Mouse (Mus musculus) embryo, embryonic 11.5 days (tissue): ENCODE measurements at regions not wholly inside any gene's neighbourhood (a gene's known extent, or its start where the extent isn't known, plus 50 kb on each side); places are given as distances from the start of the nearest gene placed in this dataset.
"Not testable (repeated sequence)": the region's sequence is repeated elsewhere in the genome, so short reads cannot be mapped to it uniquely, and the experiment has no call there.

Experiments used
- DNase-seq: peaks from one replicate; pipeline ENCODE4 v3.0.0-alpha.2; 2012; ENCODE audit warnings: low read depth, low spot score

GRCm38 (mm10) chr5:129353549-129353948, 147.5 kb upstream of the Sfswap start:
- no peak for DNase-seq

GRCm38 (mm10) chr5:129354877-129355276, 146.1 kb upstream of the Sfswap start:
- DNase-seq: no peak

- no peak for DNase-seq
These were observed 139.5 kb upstream of the Sfswap start for GRCm38 (mm10) chr5:129361527-129361926.

GRCm38 (mm10) chr5:129363189-129363588, 137.8 kb upstream of the Sfswap start:
- no peak for DNase-seq

GRCm38 (mm10) chr5:129365026-129365425, 136.0 kb upstream of the Sfswap start:
- no peak for DNase-seq

- no peak for DNase-seq
These were observed 133.8 kb upstream of the Sfswap start for GRCm38 (mm10) chr5:129367266-129367665.

GRCm38 (mm10) chr5:129380861-129381260, 120.2 kb upstream of the Sfswap start:
- no peak for DNase-seq

GRCm38 (mm10) chr5:129384976-129385375, 116.0 kb upstream of the Sfswap start:
- DNase-seq: no peak

- not testable (repeated sequence) for DNase-seq
These were observed 114.9 kb upstream of the Sfswap start for GRCm38 (mm10) chr5:129385965-129386643.

GRCm38 (mm10) chr5:129386671-129387070, 114.3 kb upstream of the Sfswap start:
- not testable (repeated sequence) for DNase-seq

- DNase-seq: no peak
These were observed 113.7 kb upstream of the Sfswap start for GRCm38 (mm10) chr5:129387301-129387700.

GRCm38 (mm10) chr5:129390921-129391371, 110.1 kb upstream of the Sfswap start:
- no peak for DNase-seq

- no peak for DNase-seq
These were observed 107.9 kb upstream of the Sfswap start for GRCm38 (mm10) chr5:129393150-129393549.

- no peak for DNase-seq
These were observed 107.3 kb upstream of the Sfswap start for GRCm38 (mm10) chr5:129393606-129394255.

- DNase-seq: no peak
These were observed 106.6 kb upstream of the Sfswap start for GRCm38 (mm10) chr5:129394416-129394815.

GRCm38 (mm10) chr5:129397311-129397710, 103.7 kb upstream of the Sfswap start:
- DNase-seq: no peak

GRCm38 (mm10) chr5:129406259-129406658, 94.8 kb upstream of the Sfswap start:
- no peak for DNase-seq

GRCm38 (mm10) chr5:129409440-129410004, 91.5 kb upstream of the Sfswap start:
- no peak for DNase-seq

- no peak for DNase-seq
These were observed 88.9 kb upstream of the Sfswap start for GRCm38 (mm10) chr5:129412161-129412560.

GRCm38 (mm10) chr5:129414960-129415706, 85.9 kb upstream of the Sfswap start:
- DNase-seq: no peak

- DNase-seq: no peak
These were observed 84.6 kb upstream of the Sfswap start for GRCm38 (mm10) chr5:129416425-129416824.

GRCm38 (mm10) chr5:129417516-129417915, 83.5 kb upstream of the Sfswap start:
- no peak for DNase-seq
